Mouse (Mus musculus) thymus, postnatal 0 days (tissue): Measurements from ENCODE around the gene Acsl6. TPM values are rescaled to one million over a fixed set of nuclear protein-coding genes. Genes with fewer than 3 reads are reported as not detected.
"Not testable (repeated sequence)": the region's sequence is repeated elsewhere in the genome, so short reads cannot be mapped to it uniquely, and the experiment has no call there.

Source experiments
- DNase-seq: peaks from one replicate; pipeline ENCODE4 v3.0.0-alpha.2; 2015; ENCODE audit warnings: low spot score
- polyA plus RNA-seq: library from polyadenylated mRNA; unstranded; fragments of >200 nt; fragmentation: Nextera tagmentation; extraction: Ambion mirVana; gene quantifications from 2 replicates; pipeline ENCODE4 v1.2.1, GENCODE M21; 2015

The Acsl6 gene
- polyA plus RNA-seq = 0.50 and 0.75 TPM in 2 replicates

GRCm38 (mm10) chr11:54303728-54304470 is at the start of gene Acsl6:
TSS of gene Acsl6 (plus strand) at chr11:54303798.
- DNase-seq = no peak

DNA sequence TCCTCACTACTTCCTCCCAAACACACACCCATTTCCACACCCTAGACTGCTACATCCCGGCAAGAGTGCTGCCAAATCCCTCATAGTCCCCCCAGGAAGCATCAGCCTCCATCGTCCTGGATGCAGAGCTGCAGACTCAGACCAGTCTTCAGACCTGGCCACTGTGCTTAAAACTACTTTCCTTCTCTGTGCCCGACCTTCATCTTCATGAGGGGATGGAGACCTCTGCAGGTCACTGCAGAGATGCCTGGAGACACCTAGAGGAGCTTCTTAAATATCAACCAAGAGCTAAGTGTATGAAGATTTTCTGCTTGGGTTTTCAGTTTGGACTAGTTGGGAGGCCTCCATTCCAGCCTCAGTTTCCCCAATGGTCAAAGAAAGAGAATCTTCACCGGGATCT is 49.5 kb upstream of the Acsl6 start:
- DNase-seq = peak; percentile 42

- peak; percentile 71 for DNase-seq
These were observed 46.8 kb upstream of the Acsl6 start for GRCm38 (mm10) chr11:54256624-54257376.

- DNase-seq = peak; percentile 33
These were observed 40.1 kb upstream of the Acsl6 start for GRCm38 (mm10) chr11:54263405-54264031.

GRCm38 (mm10) chr11:54264542-54264941 is 39.1 kb upstream of the Acsl6 start:
- DNase-seq = peak; percentile 74

DNA sequence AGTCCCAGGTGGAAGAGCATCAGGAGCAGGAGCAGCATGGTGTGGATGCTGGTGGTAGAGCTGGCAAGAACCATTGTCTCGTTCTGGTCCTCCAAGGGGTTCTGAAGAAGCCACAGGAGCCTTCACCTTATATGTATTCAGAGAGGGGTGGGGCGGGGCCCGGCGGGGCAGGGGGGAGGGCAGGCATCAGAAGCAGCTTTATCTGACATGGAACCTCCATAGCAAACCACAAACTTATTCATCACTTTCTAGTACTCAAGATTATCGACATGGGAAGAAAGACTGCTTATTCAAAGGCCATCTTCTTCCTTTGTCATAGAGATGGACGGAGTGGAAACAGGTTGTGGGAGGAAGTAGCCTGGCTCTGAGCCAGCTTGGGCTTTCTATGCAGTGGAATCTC is 36.4 kb upstream of the Acsl6 start, which contains the start of gene Il3:
Gene Il3 (minus strand): TSS at position 101 of the 400 bp plus-strand sequence.
- DNase-seq = no peak

DNA sequence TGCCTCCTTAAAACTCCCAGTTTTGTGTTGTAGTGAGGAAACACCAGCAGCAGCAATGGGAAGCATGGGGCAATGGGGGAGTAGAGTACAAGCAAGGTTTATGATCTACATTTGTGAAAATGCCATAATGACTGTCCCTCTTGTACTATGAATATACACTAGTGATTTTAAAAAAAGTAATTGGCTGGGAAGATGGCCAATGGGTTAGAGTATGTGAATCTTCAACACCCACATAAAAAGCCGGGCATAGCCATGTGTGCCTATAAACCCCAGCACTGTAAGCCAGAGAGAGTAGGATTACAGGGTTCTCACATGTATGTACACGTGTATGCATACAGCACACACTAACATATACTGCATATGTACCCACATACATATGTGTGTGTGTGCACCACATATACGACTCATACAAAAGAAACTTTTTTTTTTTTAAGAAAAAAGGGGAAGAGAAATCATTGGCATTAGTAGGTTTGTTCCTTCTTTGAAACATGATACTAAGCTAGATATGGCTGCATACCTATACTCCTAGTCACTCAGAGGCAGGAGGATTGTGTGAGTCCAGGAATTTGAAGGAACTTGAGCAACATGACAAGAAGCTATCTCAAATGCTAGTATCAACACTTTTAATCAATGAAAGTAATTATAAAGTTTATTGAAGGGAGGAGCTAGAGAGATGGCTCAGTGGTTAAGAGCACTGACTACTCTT is 34.3 kb upstream of the Acsl6 start:
- DNase-seq = no peak

DNA sequence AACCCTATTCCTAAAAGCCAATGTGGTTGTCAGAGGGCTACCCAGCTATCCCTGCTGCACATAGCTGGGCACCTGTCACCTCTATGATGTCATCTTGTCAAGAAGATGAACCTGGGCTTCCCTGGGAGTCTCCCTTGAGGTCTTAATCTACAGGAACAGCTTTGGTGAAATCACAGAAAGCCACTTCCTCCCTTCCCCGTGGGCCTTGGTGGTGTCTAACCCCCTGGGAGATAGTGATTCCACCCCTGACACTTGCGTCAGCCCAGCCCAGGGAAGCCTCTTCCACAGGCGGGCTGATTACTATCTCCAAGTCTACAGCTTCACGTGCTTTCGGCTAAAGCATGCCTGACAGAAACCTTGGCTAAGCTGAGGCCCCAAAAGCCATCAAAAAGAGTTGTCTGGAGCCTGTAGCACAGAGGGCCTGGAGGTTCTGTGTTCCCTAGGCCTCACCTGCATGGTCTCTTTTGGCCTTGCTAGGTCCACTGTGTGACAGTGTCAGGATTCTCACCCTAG is 32.1 kb upstream of the Acsl6 start:
- no peak for DNase-seq

DNA sequence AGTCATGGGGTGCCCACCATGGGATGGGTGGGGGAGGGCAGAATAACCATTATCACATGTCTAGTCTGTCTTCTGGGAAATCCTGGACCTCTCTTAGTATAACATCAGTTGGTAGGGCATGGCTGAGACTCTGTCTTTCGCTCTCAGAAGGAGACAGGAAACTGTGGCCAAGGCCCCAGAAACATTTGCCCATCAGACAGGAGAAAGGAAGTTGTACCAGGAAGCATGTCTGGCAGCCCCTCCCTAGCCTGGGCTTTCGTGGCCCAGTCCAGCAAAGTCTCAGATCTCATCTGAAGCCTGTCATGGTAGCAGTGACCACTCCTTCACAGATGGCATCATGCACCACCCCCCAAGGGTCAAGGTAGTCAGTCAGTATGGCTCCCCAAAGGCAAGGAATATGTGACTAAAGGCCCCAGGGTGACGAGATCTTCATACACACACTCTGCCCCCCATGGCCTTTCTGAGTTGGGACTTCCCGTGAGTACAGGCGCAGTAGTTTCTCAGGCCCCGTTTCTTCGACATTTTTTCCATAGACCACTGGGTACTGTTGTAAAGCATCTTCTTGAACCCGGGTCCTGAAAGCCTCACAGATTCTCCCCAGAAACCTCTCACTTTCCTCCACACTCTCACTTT is 15.7 kb upstream of the Acsl6 start:
- no peak for DNase-seq

DNA sequence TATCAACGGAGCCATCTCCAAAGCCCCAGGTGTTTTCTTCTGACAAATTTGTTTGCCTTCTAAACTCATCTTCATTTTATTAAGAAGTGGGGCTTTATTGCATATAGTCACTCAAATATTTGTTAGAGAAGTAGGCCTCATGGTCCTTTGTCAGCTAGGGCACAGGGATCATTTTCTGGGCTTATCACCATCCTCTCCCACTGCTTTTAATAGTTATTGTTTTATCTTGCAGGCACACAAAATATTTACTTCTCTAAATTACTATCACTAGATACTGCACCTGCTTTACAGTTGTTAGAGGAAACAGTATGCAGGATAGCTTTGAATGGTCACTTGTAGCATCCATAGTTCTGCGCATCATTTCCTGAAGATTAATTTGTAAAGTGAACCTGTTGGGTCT is 11.4 kb upstream of the Acsl6 start:
- DNase-seq = no peak

GRCm38 (mm10) chr11:54293980-54294807 is 9.4 kb upstream of the Acsl6 start:
- no peak for DNase-seq

DNA sequence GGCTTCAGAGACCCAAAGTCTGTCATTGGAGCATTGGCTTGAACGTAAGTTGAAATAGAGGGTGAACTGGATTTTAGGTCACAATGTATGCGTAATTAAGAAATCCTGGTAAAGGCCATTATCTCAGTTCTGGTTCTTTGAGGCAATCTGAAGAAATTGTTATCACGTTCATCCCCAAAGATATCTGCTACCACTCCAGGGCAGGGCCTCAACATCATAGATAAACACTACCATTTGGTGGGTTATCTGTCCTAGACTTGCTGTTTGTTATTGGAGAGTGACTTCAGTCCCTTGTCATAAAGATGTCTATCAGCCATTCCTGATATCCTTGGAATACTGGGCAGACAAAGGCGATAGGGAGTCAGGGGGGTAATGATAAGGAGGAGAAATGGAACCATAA is 7.6 kb upstream of the Acsl6 start:
- DNase-seq = no peak

DNA sequence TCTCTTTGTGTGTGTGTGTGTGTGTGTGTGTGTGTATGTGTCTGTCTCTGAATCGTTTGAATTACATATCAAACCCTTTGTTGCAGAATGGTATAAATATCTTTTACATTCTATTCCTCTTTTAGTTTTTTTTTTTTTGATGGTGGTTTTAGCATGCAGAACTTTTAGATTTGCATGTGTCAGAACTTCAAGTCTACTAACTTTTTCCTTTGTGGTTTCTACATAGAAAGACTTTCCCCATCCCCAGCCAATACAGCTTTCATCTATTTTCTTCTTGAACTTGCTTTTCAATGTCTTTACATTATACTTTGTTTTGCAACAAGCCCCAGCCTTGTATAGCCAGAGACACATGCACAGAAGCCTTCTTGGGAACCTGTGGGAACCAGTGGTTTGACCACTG is 6.9 kb upstream of the Acsl6 start:
- no peak for DNase-seq

DNA sequence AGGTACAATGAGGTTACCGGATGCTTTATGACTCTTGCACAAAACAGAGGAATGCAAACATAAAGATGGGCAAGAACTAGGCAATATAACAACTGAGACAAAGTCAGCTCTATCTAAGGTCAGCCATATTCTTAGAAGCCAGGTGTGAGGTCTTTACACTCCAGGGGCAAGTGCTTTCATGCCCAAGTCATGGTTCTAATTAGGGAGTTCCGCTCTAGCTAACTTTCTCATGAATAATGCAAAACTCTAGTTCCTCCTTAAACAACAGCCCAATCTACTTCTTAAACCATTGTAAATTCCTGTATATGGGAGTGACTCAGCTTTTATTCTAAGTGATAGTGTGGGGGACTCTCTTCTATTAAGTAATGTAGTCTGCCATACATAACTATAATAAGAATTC is 6.1 kb upstream of the Acsl6 start:
- DNase-seq = not testable (repeated sequence)

- no peak for DNase-seq
These were observed 4.8 kb upstream of the Acsl6 start for GRCm38 (mm10) chr11:54298777-54299176.

DNA sequence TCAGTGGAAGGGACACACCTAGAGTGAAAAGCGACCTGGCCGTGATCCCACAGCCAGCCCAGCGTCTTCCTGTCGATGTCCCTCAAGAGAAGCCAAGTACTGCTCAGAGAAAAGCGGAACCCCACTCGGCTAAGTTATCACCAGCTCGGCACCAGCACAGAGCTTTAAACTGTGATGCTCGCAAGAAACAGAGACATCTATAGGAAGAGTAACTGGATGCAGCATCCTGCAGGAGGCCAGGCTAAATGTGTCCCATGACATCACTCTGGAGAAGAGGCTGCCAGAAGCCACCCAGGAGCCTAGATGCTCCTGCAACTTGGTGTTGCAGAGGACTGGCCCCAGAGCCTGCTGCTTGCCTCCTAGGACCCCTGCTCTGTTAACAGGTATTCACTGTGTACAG is 1.6 kb upstream of the Acsl6 start:
- no peak for DNase-seq

GRCm38 (mm10) chr11:54302606-54303005 is 992 bp upstream of the Acsl6 start:
- DNase-seq = no peak

GRCm38 (mm10) chr11:54303076-54303727 is 396 bp upstream of the Acsl6 start:
- peak; percentile 17 for DNase-seq

DNA sequence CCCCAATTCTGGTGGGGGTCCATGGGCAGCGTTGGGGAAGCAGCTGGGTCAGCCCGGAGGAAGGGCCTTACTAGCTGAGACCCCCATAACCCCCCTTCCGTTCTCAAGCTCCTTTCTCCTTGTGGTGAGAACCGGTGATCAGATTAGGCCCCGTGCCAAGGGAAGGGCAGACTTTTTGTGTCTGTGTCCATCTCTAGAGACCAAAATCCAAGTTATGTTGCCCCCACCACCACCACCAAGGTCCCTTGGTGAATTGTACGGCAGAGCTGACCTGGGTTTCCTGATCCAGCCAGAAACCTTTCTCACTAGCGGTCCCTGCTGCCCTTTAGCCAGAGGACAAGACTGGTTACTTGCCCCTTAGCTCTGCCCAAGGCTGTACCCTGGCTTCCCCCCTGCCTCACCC is 874 bp downstream of the Acsl6 start:
- DNase-seq = no peak
